Mouse (Mus musculus): ENCODE measurements at regions not wholly inside any gene's neighbourhood (a gene's known extent, or its start where the extent isn't known, plus 50 kb on each side); places are given as distances from the start of the nearest gene placed in this dataset.

DNA sequence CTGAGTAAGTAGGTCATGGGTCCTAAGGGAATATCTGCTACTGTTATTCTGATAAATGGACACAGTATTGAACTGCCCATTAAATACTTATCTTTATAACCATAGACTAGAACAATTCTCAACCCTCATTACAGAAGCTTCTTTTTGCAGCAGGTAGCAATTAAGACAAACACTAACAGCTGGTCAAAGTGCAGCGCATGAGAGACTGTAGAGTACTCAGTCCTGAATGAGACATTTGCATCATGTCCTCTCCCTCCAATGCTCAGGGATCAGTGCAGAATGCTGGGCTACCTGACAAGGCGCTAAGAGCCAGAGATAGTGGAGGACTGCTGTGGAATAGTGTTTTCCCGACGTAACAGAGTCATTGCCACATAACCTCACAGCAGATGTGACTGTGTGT, 162.5 kb upstream of the Prep start:
- TF ChIP-seq ZC3H11A (IDR thresholded peaks at IDR 0.05; ENCODE audit: low read depth, low read length) (no peak), BHLHE40 (IDR thresholded peaks at IDR 0.05; ENCODE audit: low read depth, low read length) (no peak), CTCF (conservative IDR thresholded peaks at IDR 0.05 in 1 of 2, IDR thresholded peaks at IDR 0.05 in 1 of 2; ENCODE audit: low read depth in 2 of 2, low read length in 2 of 2) (no peak), TCF12 (IDR thresholded peaks at IDR 0.05; ENCODE audit: low read depth, low read length) (no peak), MYC (IDR thresholded peaks at IDR 0.05; ENCODE audit: low read depth, low read length) (no peak), POLR2A (IDR thresholded peaks at IDR 0.05; ENCODE audit: low read depth, low read length) (no peak), ETS1 (conservative IDR thresholded peaks at IDR 0.05; ENCODE audit: low read depth, low read length) (no peak), POLR2AphosphoS2 (IDR thresholded peaks at IDR 0.05; ENCODE audit: low read depth, low read length) (no peak), UBTF (IDR thresholded peaks at IDR 0.05; ENCODE audit: low read depth, low read length) (no peak), NRF1 (IDR thresholded peaks at IDR 0.05; ENCODE audit: low read depth, low read length) (no peak), RCOR1 (conservative IDR thresholded peaks at IDR 0.05; ENCODE audit: low read depth, low read length) (no peak), ZMIZ1 (IDR thresholded peaks at IDR 0.05; ENCODE audit: low read depth, low read length) (no peak)

Data from CH12.LX (cell line).